Mouse (Mus musculus): ENCODE data around the gene Adamts12. TPM values are rescaled to one million over a fixed set of nuclear protein-coding genes. Genes with fewer than 3 reads are reported as not detected.

Adamts12 gene
- not detected for total RNA-seq (2023)

GRCm38 (mm10) chr15:11064558-11065411 lies at the start of gene Adamts12:
Adamts12 (plus strand) TSS chr15:11064790.

GRCm38 (mm10) chr15:11037711-11038110 lies 26.9 kb upstream of the Adamts12 start, which contains the start of gene Rxfp3:
Rxfp3 (minus strand) TSS chr15:11037991.

Other genes starting within 250 kb of the Adamts12 start
- not detected for gene C1qtnf3, start 112.5 kb upstream of the Adamts12 start, total RNA-seq (2023)
- gene Amacr, start 83.0 kb upstream of the Adamts12 start, total RNA-seq (2023), result 4.0 TPM
- gene Slc45a2, start 64.1 kb upstream of the Adamts12 start, total RNA-seq (2023), result not detected
- gene Rxfp3, start 26.8 kb upstream of the Adamts12 start, total RNA-seq (2023), result not detected

Measured in CD4-positive naive resting alpha-beta T cell, adult 76 days (primary cell).